Mouse (Mus musculus): ENCODE measurements around the gene 1810010D01Rik.

- TF ChIP-seq GATA1 (IDR thresholded peaks at IDR 0.05; ENCODE audit: low read length) (no peak), TAL1 (IDR thresholded peaks at IDR 0.05; ENCODE audit: low read length) (no peak)
Observed at GRCm38 (mm10) chr7:145205363-145205902, 2.5 kb downstream of the 1810010D01Rik start.
